Mouse (Mus musculus) gastrocnemius, postnatal 25 days (tissue): ENCODE measurements around the gene Hnrnpc. TPM values are rescaled to one million over a fixed set of nuclear protein-coding genes. Genes with fewer than 3 reads are reported as not detected.

Source experiments
- total RNA-seq, 2 experiments: library from RNA; stranded (reverse); gene quantifications; 1 replicate in 1 of 2; 2 replicates in 1 of 2; pipeline ENCODE4 v1.2.3; 2021

The Hnrnpc gene
- total RNA-seq, 2 experiments from 2014 or later = 71.5 to 72.2 TPM

Other genes with a start within 250 kb of the Hnrnpc start
- 10 to 100 TPM in 1 of 2 experiments, 1 to 10 TPM in 1; 9.3 to 15.8 TPM for gene Mettl17, start 219.2 kb downstream of the Hnrnpc start, total RNA-seq
- gene Slc39a2, start 211.1 kb downstream of the Hnrnpc start, total RNA-seq = under 1 TPM; 0.46 to 0.54 TPM
- 1,000 to 10,000 TPM; 1,373 to 1,538 TPM for gene Ndrg2, start 189.9 kb downstream of the Hnrnpc start, total RNA-seq
- gene Tppp2, start 185.6 kb downstream of the Hnrnpc start, total RNA-seq = 1 to 10 TPM in 1 of 2 experiments, under 1 TPM in 1; 0.62 to 1.1 TPM
- not detected for gene Rnase13, start 181.3 kb downstream of the Hnrnpc start, total RNA-seq
- 10 to 100 TPM; 17.2 to 17.6 TPM for gene Arhgef40, start 119.3 kb downstream of the Hnrnpc start, total RNA-seq
- gene Tmem253, start 88.4 kb downstream of the Hnrnpc start, total RNA-seq = 1 to 10 TPM; 1.5 to 2.1 TPM
- gene Zfp219, start 83.3 kb downstream of the Hnrnpc start, total RNA-seq = 10 to 100 TPM; 10.8 to 11.7 TPM
- gene Olfr221, start 61.6 kb downstream of the Hnrnpc start, total RNA-seq = not detected
- gene Rpgrip1, start 6.7 kb upstream of the Hnrnpc start, total RNA-seq = not detected
- 10 to 100 TPM; 11.7 to 11.9 TPM for gene Supt16, start 93.4 kb upstream of the Hnrnpc start, total RNA-seq
- 10 to 100 TPM; 31.1 to 33.9 TPM for gene Chd8, start 153.8 kb upstream of the Hnrnpc start, total RNA-seq
- gene Tox4, start 175.1 kb upstream of the Hnrnpc start, total RNA-seq = 10 to 100 TPM; 35.8 to 41.6 TPM
- 1 to 10 TPM; 2.3 to 3.5 TPM for gene Rab2b, start 175.5 kb upstream of the Hnrnpc start, total RNA-seq
- gene Mettl3, start 201.1 kb upstream of the Hnrnpc start, total RNA-seq = 10 to 100 TPM; 13.7 to 14.0 TPM
- gene Sall2, start 224.7 kb upstream of the Hnrnpc start, total RNA-seq = 1 to 10 TPM in 1 of 2 experiments, under 1 TPM in 1; 0.87 to 1.1 TPM